Mouse (Mus musculus) 416B (cell line): Measurements from ENCODE around the gene Cdcp1.

Experiments
- DNase-seq: peaks from one replicate; pipeline ENCODE4 v3.0.0; 2011; ENCODE audit warnings: low read depth

Cdcp1 gene

GRCm38 (mm10) chr9:123215621-123216440, at the start of gene Cdcp1:
Cdcp1 (minus strand) TSS chr9:123216038.
- DNase-seq = no peak

GRCm38 (mm10) chr9:123260611-123261021, 44.8 kb upstream of the Cdcp1 start, which contains the start of gene Tmem158:
Tmem158 (minus strand) TSS chr9:123260764.
- DNase-seq = peak; percentile 87

GRCm38 (mm10) chr9:123259896-123260610, 44.2 kb upstream of the Cdcp1 start:
- peak; percentile 81 for DNase-seq

GRCm38 (mm10) chr9:123259461-123259895, 43.6 kb upstream of the Cdcp1 start:
- DNase-seq = no peak

GRCm38 (mm10) chr9:123258796-123259195, 43.0 kb upstream of the Cdcp1 start:
- DNase-seq = no peak

- no peak for DNase-seq
Observed at GRCm38 (mm10) chr9:123255736-123256135, 39.9 kb upstream of the Cdcp1 start.

- DNase-seq = no peak
Observed at GRCm38 (mm10) chr9:123247992-123248391, 32.2 kb upstream of the Cdcp1 start.

- DNase-seq = no peak
Observed at GRCm38 (mm10) chr9:123245146-123245545, 29.3 kb upstream of the Cdcp1 start.

- no peak for DNase-seq
Observed at GRCm38 (mm10) chr9:123243988-123244387, 28.1 kb upstream of the Cdcp1 start.

- DNase-seq = no peak
Observed at GRCm38 (mm10) chr9:123241191-123241590, 25.4 kb upstream of the Cdcp1 start.

- DNase-seq = no peak
Observed at GRCm38 (mm10) chr9:123240751-123241150, 24.9 kb upstream of the Cdcp1 start.

- peak; percentile 33 for DNase-seq
Observed at GRCm38 (mm10) chr9:123240271-123240670, 24.4 kb upstream of the Cdcp1 start.

- DNase-seq = no peak
Observed at GRCm38 (mm10) chr9:123239651-123240050, 23.8 kb upstream of the Cdcp1 start.

- DNase-seq = no peak
Observed at GRCm38 (mm10) chr9:123238256-123239045, 22.6 kb upstream of the Cdcp1 start.

- DNase-seq = no peak
Observed at GRCm38 (mm10) chr9:123237739-123238138, 21.9 kb upstream of the Cdcp1 start.

- no peak for DNase-seq
Observed at GRCm38 (mm10) chr9:123235621-123236020, 19.8 kb upstream of the Cdcp1 start.

GRCm38 (mm10) chr9:123229826-123230225, 14.0 kb upstream of the Cdcp1 start:
- DNase-seq = no peak

GRCm38 (mm10) chr9:123228671-123229070, 12.8 kb upstream of the Cdcp1 start:
- DNase-seq = no peak

GRCm38 (mm10) chr9:123227106-123227750, 11.4 kb upstream of the Cdcp1 start:
- DNase-seq = no peak

- no peak for DNase-seq
Observed at GRCm38 (mm10) chr9:123224863-123225431, 9.1 kb upstream of the Cdcp1 start.

- no peak for DNase-seq
Observed at GRCm38 (mm10) chr9:123219826-123220225, 4.0 kb upstream of the Cdcp1 start.
